Mouse (Mus musculus): Measurements from ENCODE around the gene Zmat5.

- no peak for TF ChIP-seq POLR2A (IDR thresholded peaks at IDR 0.05; ENCODE audit: low read depth, low read length)
- TF ChIP-seq CTCF (conservative IDR thresholded peaks at IDR 0.05; ENCODE audit: insufficient read depth, insufficient read length, low read depth, low read length): no peak
Measured at GRCm38 (mm10) chr11:4714727-4715126, 10.2 kb downstream of the Zmat5 start.

Data from kidney, adult 2 months (tissue).